Mouse (Mus musculus): ENCODE measurements around the gene Sepsecs. TPM values are rescaled to one million over a fixed set of nuclear protein-coding genes. Genes with fewer than 3 reads are reported as not detected.
A peak's percentile ranks its signal among the peaks of the same experiment; 100 is the strongest.

Sepsecs gene
- polyA plus RNA-seq, 1 experiment from 2014 or later, result 4.9 TPM

DNA sequence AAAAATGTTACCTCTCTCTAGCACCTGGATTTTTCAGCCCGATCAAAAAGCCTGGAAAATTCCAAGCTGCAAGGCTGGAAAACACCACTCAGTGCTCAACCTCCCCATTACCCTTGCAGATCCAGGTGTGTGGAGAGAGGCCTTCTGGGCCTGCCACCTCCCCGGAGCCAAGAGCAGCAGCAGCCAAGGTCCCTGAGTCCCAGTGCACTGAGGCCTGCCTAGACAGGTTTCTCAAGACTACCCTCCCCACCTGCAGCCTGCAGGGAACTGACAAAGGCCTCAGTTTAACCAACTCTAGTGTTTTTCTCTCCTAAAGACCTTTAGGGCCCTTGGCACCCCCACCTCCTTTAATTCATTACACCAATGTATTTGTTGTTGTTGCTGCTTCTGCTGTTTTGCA lies 46.4 kb downstream of the Sepsecs start:
- Histone ChIP-seq H3K4me1 (peaks cover 26% of the 10 kb centered on the region), H3K4me3 (no peak overlapping the region), H3K9ac (no peak overlapping the region), H3K9me3 (no peaks in the 10 kb centered on the region), H3K4me2 (no peak overlapping the region), H3K36me3 (no peaks in the 10 kb centered on the region), H3K27ac (replicated peaks) (no peak overlapping the region), H3K27me3 (replicated peaks) (no peaks in the 10 kb centered on the region)
- ATAC-seq (ENCODE audit: extremely low read depth, insufficient number of reproducible peaks, low FRiP score, low TSS enrichment), result no peak
- 61% methylated on average over 2 of the region's 2 CpGs for WGBS

DNA sequence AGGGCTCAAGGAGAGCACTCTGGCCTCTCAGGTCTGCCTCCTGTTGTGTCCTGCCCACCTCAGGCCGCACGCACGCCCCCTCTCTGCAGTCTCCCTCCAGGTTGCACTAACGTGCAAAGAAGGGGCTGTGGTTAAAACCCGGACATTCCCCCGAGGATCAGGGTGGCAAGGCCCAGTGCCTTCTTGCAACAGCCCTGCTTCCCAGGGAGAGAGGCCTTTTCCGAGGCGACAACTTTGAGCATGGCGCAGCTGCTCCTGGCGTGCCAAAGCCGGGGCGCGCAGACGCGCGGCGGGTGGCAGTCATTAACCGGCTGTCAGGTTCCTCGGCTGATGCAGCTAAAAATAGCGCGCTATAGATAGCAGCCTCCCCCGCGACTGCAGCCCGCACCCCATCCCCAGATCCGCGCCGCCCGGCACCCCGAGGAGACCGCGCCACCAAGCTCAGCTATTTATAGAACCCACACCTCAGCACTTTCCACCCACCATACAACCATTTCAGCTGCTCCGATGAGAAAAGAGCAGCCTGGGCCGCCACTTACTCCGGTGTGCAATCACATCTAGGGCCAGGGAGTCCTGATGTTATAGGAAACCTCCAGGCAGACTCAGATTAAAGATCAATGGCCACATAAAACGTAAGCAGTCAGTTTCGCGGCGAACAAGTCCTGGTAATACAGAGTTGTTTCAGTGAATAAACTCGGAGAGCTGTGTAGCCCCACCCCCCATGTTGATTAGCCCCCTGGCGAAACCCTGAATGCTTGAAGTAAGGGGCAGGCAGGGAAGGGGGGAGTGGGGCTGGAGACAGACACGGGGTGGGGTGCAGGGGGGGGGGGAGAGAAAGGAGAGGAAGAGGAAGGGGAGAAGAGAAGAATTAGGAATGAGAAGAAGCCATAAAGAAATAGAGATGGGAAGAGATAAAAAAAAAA lies 50.9 kb downstream of the Sepsecs start:
- Histone ChIP-seq H3K36me3 (no peaks in the 10 kb centered on the region), H3K9me3 (no peaks in the 10 kb centered on the region), H3K4me2 (peak overlapping the region; percentile 71), H3K4me1 (peaks cover 46% of the 10 kb centered on the region), H3K27me3 (replicated peaks) (0 out of 2 replicates have a peak, but pooled peaks cover 8% of the 10 kb centered on the region), H3K9ac (peak overlapping the region; percentile 45), H3K27ac (replicated peaks) (peak overlapping the region; percentile 91), H3K4me3 (peak overlapping the region; percentile 45)
- ATAC-seq (ENCODE audit: extremely low read depth, insufficient number of reproducible peaks, low FRiP score, low TSS enrichment), result peak; percentile 57; the same call in 1 of the 2 replicates
- WGBS, result under 1% methylated on average over 40 of the region's 41 CpGs

DNA sequence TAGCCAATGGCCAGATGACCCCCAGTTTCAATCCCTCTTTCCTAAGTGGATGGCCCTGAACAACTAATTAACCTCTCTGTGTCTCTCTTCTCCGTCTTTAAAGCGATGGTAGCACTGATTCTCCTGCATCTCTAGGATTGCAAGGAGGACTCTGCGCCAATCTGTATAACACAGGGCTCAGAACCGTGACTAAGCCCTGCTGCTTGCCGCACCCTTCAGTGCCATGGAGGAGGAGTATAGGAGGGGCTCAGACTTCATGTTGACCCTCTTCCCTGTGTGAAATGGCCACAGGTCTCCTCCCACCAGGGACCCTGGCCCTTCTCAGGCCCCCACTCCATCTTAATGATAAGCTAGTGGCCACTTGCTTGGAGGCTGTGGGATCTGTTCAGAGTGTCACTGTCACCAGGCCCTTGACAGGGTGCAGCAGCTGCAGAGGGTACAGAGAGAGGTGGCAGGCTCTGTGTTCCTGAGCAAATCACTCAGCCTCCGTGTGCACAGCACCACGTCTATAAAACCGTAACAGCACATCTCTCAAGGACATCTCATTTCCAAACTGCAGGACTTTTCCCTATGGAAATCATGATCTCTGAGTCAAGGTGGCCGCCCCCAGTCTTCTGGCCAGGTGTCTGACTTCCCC lies 51.7 kb downstream of the Sepsecs start:
- no peak for ATAC-seq (ENCODE audit: extremely low read depth, insufficient number of reproducible peaks, low FRiP score, low TSS enrichment)
- peak overlapping the region; percentile 71 for H3K4me2 ChIP-seq
- peaks cover 46% of the 10 kb centered on the region for H3K4me1 ChIP-seq
- H3K4me3 ChIP-seq, result peak overlapping the region; percentile 45
- H3K36me3 ChIP-seq, result no peaks in the 10 kb centered on the region
- WGBS, result 32% methylated on average over 9 of the region's 9 CpGs
- peak overlapping the region; percentile 91 for H3K27ac ChIP-seq (replicated peaks)
- 0 out of 2 replicates have a peak, but pooled peaks cover 8% of the 10 kb centered on the region for H3K27me3 ChIP-seq (replicated peaks)
- H3K9ac ChIP-seq, result peak overlapping the region; percentile 45
- H3K9me3 ChIP-seq, result no peaks in the 10 kb centered on the region

DNA sequence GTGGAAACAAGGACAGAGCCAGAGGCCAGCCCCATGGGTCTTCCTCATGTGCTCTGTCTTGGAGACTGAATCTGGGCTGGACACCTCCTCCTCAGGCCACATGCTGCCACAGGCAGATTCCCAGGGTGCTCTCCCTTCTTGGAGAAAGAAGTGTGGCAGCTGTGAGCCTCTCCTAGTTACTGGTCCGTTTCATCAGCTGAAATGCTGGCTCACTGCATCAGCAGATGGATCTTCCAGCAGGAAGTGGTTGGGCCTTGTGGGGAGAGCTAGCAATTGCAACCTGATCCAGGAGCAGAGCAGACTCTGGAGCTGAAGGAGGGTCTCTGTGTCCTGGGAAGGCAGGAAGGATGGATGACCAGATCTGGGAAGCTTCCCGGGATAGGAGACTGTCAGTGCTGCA lies 53.0 kb downstream of the Sepsecs start:
- 0 out of 2 replicates have a peak, but pooled peaks cover 8% of the 10 kb centered on the region for H3K27me3 ChIP-seq (replicated peaks)
- WGBS, result 5% methylated on average over 2 of the region's 2 CpGs
- no peak overlapping the region for H3K4me2 ChIP-seq
- H3K9ac ChIP-seq, result 0 out of 2 replicates have a peak overlapping the region, but pooled peaks have one; percentile 28
- no peaks in the 10 kb centered on the region for H3K36me3 ChIP-seq
- peaks cover 46% of the 10 kb centered on the region for H3K4me1 ChIP-seq
- peak overlapping the region; percentile 91 for H3K27ac ChIP-seq (replicated peaks)
- no peak overlapping the region for H3K4me3 ChIP-seq
- H3K9me3 ChIP-seq, result no peaks in the 10 kb centered on the region
- ATAC-seq (ENCODE audit: extremely low read depth, insufficient number of reproducible peaks, low FRiP score, low TSS enrichment), result no peak

DNA sequence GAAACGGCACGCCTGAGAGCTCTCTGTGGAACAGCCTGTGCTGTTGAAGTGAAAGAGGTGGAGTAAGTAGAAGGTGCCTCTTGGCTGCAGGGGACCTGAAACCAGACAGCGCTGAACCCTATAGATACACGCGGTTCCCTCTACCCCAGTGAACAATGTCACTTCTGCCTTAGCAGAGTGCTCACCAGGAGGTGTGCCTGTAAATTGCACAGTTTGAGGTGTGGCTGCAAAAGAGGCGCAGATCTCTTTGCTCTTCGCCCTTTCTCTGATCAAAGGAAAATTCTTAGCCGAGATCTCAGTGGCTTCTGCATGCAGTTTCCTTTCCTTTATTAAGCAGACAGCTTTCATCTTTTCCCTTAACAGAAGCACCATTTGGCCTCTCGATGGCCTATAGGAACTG lies 54.1 kb downstream of the Sepsecs start:
- Histone ChIP-seq H3K4me3 (no peak overlapping the region), H3K4me2 (no peak overlapping the region), H3K9ac (peak overlapping the region; percentile 14; the same call in 1 of the 2 replicates), H3K36me3 (no peaks in the 10 kb centered on the region), H3K27ac (replicated peaks) (no peak overlapping the region), H3K9me3 (no peaks in the 10 kb centered on the region), H3K4me1 (peaks cover 46% of the 10 kb centered on the region), H3K27me3 (replicated peaks) (0 out of 2 replicates have a peak, but pooled peaks cover 8% of the 10 kb centered on the region)
- 57% methylated on average over 9 of the region's 9 CpGs for WGBS
- no peak for ATAC-seq (ENCODE audit: extremely low read depth, insufficient number of reproducible peaks, low FRiP score, low TSS enrichment)

DNA sequence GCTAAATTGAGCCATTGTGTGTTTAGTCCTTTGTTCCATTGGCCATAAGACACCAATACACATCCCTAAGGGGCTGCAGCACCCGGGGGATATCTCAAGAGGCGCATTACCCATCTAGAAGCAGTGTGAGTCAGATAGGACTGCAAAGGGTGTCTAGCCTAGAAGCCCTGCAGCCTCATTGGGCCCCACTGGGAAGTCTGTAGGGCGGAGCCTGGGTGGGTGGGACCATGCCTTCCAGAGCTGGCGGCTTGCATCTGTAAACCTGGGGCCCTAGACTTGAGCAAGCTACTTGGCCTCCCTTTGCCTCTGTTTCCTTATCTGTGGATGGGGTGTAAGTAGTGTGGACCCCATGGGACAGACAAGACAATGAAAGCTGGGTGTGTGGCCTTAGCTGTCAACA lies 54.8 kb downstream of the Sepsecs start:
- H3K27ac ChIP-seq (replicated peaks), result no peak overlapping the region

DNA sequence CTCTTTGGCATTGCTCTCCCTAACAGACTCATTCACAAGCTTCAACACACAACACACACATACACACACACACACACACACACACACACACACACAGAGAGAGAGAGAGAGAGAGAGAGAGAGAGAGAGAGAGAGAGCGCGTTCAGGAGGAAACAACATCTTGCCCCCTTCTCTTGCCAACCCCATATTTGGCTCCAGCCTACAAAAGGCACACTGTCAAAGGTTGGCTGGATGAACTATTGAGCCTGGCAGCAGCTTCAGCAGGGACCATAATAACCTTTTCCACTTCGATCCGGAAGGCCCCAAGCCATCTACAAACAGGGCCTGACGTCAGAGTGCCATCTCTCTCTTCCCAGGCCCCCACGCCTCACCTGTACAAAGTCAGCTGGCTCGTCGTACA lies 56.7 kb downstream of the Sepsecs start:
- no peaks in the 10 kb centered on the region for H3K36me3 ChIP-seq
- H3K4me3 ChIP-seq, result no peak overlapping the region
- H3K4me2 ChIP-seq, result no peak overlapping the region
- peaks cover 8% of the 10 kb centered on the region for H3K9me3 ChIP-seq
- peaks cover 41% of the 10 kb centered on the region for H3K4me1 ChIP-seq
- WGBS, result 82% methylated on average over 8 of the region's 8 CpGs
- no peak overlapping the region for H3K9ac ChIP-seq
- H3K27ac ChIP-seq (replicated peaks), result no peak overlapping the region
- ATAC-seq (ENCODE audit: extremely low read depth, insufficient number of reproducible peaks, low FRiP score, low TSS enrichment), result no peak
- 0 out of 2 replicates have a peak, but pooled peaks cover 6% of the 10 kb centered on the region for H3K27me3 ChIP-seq (replicated peaks)

More for the DNA sequence above, 54.8 kb downstream of the Sepsecs start:
- Histone ChIP-seq H3K9ac (0 out of 2 replicates have a peak overlapping the region, but pooled peaks have one; percentile 14), H3K36me3 (no peaks in the 10 kb centered on the region), H3K4me3 (no peak overlapping the region), H3K4me2 (no peak overlapping the region), H3K9me3 (no peaks in the 10 kb centered on the region), H3K4me1 (peaks cover 51% of the 10 kb centered on the region), H3K27me3 (replicated peaks) (0 out of 2 replicates have a peak, but pooled peaks cover 8% of the 10 kb centered on the region)
- ATAC-seq (ENCODE audit: extremely low read depth, insufficient number of reproducible peaks, low FRiP score, low TSS enrichment), result no peak
- 54% methylated on average over 4 of the region's 4 CpGs for WGBS

DNA sequence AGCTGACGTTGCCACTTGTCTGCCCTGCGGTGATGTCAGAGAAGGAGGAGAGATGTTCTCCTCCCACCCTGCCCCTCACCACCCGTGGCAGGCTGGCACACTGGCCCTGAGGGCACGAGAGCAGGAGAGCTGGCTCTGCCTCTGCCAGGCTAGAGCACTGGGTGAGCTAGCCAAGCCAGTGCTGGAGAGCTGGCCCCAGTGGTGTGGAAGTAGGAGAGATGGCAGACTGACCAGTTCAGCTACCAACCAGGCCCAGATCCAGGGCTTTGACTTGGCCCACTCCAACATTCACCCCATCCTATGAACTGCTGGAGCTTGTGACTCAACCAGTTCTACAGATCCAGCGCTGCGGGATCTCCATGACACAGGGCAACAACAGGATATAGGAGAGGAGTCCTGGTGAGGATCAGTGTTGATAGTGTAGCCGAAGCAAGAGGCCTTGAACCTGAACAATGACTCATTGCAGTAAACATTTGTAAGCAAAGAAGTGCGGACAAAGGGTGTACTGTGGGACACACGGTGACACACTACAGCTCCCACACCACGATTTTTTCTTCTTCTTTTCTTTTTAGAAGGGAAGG lies 58.1 kb downstream of the Sepsecs start:
- Histone ChIP-seq H3K9ac (no peak overlapping the region), H3K27me3 (replicated peaks) (no peaks in the 10 kb centered on the region), H3K4me1 (peaks cover 27% of the 10 kb centered on the region), H3K4me2 (no peak overlapping the region), H3K36me3 (no peaks in the 10 kb centered on the region), H3K4me3 (no peak overlapping the region), H3K9me3 (peaks cover 16% of the 10 kb centered on the region), H3K27ac (replicated peaks) (no peak overlapping the region)
- WGBS, result 64% methylated on average over 10 of the region's 10 CpGs
- no peak; the same call in 1 of the 2 replicates for ATAC-seq (ENCODE audit: extremely low read depth, insufficient number of reproducible peaks, low FRiP score, low TSS enrichment)

DNA sequence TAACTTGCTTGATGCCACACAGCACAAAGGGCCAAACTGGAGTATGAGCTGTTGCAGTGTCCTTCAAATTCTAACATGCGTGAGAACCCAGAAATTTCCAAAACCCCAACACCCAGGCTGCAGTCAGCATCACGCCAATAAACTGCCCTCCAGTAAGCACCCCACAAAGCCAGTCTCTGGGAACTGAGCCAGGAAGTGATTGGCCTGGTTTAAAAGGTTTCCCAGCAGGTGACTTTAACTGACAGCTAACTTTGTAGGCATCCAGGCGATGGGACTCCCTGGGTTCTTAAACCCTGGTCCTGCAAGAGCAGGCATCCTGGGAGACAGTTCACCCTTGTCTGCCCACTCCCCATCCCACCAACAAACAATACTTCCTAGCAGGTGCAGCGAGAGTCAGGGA lies 59.2 kb downstream of the Sepsecs start:
- no peak overlapping the region for H3K9ac ChIP-seq
- no peak overlapping the region for H3K4me3 ChIP-seq
- H3K9me3 ChIP-seq, result peaks cover 16% of the 10 kb centered on the region
- ATAC-seq (ENCODE audit: extremely low read depth, insufficient number of reproducible peaks, low FRiP score, low TSS enrichment), result no peak
- H3K4me2 ChIP-seq, result no peak overlapping the region
- peaks cover 16% of the 10 kb centered on the region for H3K4me1 ChIP-seq
- H3K36me3 ChIP-seq, result no peaks in the 10 kb centered on the region
- H3K27ac ChIP-seq (replicated peaks), result no peak overlapping the region
- 68% methylated on average over 4 of the region's 4 CpGs for WGBS
- H3K27me3 ChIP-seq (replicated peaks), result no peaks in the 10 kb centered on the region

DNA sequence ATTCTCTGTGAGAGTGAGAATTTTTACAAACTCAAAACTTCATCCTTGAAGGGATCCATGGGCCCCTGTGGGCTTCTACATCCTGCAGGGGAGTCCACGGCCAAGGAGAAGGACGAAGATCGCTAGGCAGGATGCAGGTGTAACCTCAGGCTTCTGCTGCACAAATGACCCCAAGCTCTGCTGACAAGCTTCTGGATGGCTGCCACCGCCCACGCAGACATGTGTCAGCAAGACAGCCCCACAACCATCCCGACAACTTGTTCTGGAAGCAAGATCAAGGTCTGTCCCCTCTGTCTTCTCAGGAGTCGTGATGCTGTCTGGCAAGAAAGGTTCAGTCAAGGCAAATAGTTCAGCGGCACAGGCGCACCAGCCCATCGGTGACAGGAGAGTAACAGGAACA lies 59.8 kb downstream of the Sepsecs start:
- Histone ChIP-seq H3K27me3 (replicated peaks) (no peaks in the 10 kb centered on the region), H3K4me2 (no peak overlapping the region), H3K4me1 (peaks cover 10% of the 10 kb centered on the region), H3K27ac (replicated peaks) (no peak overlapping the region), H3K9ac (no peak overlapping the region), H3K4me3 (no peak overlapping the region), H3K9me3 (peaks cover 16% of the 10 kb centered on the region), H3K36me3 (no peaks in the 10 kb centered on the region)
- ATAC-seq (ENCODE audit: extremely low read depth, insufficient number of reproducible peaks, low FRiP score, low TSS enrichment), result no peak
- 52% methylated on average over 10 of the region's 10 CpGs for WGBS

DNA sequence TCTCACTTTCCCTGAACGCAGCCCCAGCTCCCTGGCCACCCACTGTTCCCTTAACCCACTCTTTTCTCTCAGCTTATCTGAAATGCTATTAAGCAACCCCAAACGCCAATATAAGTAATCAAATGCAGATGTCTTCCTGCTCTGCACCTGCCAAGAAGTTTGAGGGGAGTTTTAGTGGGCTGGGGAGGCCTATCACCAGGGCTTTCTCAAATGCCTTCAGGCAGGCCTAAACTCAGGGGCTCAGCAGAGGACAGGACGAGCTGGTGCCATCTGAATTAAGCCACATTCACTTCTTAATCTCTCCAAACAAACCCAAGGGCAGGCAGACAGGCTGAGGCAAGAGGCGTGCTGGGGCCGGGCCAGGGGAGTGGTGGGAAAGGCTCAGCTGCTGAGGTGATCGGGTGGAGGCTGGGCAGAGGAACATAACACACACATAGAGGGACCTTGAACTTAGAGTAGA lies 64.9 kb downstream of the Sepsecs start:
- Histone ChIP-seq H3K4me1 (peaks cover 2% of the 10 kb centered on the region; the same call in 1 of the 2 replicates), H3K27me3 (replicated peaks) (no peaks in the 10 kb centered on the region), H3K27ac (replicated peaks) (no peak overlapping the region), H3K4me3 (no peak overlapping the region), H3K36me3 (no peaks in the 10 kb centered on the region), H3K9me3 (peaks cover 16% of the 10 kb centered on the region), H3K9ac (no peak overlapping the region), H3K4me2 (no peak overlapping the region)
- ATAC-seq (ENCODE audit: extremely low read depth, insufficient number of reproducible peaks, low FRiP score, low TSS enrichment), result no peak
- 51% methylated on average over 6 of the region's 6 CpGs for WGBS
